Comparison of ENCODE assay signal across 12 mouse cellular contexts in genomic region chr9:57829812-57830557, GRCm38 (mm10). TPM values are rescaled to one million over a fixed set of nuclear protein-coding genes. Genes with fewer than 3 reads are reported as not detected.
A peak's percentile ranks its signal among the peaks of the same experiment; 100 is the strongest.
DNase-seq lines count a peak whose midpoint lies in the region; ATAC-seq and TF ChIP-seq lines count a peak whose summit lies in the region.
"Had no signal": no experiment of that assay in that cellular context is flagged by ENCODE, and none has a peak within 500 bp of the region (broad histone marks: within the 10 kb centered on the region; RNA-seq: fewer than 3 reads in every experiment).

No protein-coding gene starts in this region.

- no peaks in the 10 kb centered on the region; the same call in 1 of the 2 replicates for H3K36me3 ChIP-seq in heart, postnatal 0 days (replicated peaks; ENCODE audit: control insufficient read depth, insufficient read depth, low read length)
- peaks cover 17% of the 10 kb centered on the region for H3K36me3 ChIP-seq in hindbrain, embryonic 13.5 days

- no peak for ATAC-seq in heart, postnatal 0 days (ENCODE audit: insufficient read depth, low read depth)
- no peak for ATAC-seq in hindbrain, embryonic 13.5 days (ENCODE audit: low FRiP score)
- ATAC-seq: intestine, postnatal 0 days had no signal

- H3K9me3 ChIP-seq in heart, postnatal 0 days (replicated peaks; ENCODE audit: control insufficient read depth, low read length) = no peaks in the 10 kb centered on the region
- no peaks in the 10 kb centered on the region for H3K9me3 ChIP-seq in hindbrain, embryonic 13.5 days

- H3K27me3 ChIP-seq in heart, postnatal 0 days (ENCODE audit: control insufficient read depth, insufficient read depth, low read length) = no peaks in the 10 kb centered on the region
- 0 out of 2 replicates have a peak, but pooled peaks cover 4% of the 10 kb centered on the region for H3K27me3 ChIP-seq in hindbrain, embryonic 13.5 days

- TF ChIP-seq EP300 in heart, postnatal 0 days (IDR thresholded peaks at IDR 0.05; ENCODE audit: low read depth) = no peak

- H3K9ac ChIP-seq in heart, postnatal 0 days (replicated peaks; ENCODE audit: low read depth, low read length) = no peak overlapping the region
- H3K9ac ChIP-seq in hindbrain, embryonic 13.5 days = peak overlapping the region; percentile 58

- peaks cover 33% of the 10 kb centered on the region for H3K4me1 ChIP-seq in heart, postnatal 0 days (ENCODE audit: control insufficient read depth, insufficient read depth)
- H3K4me1 ChIP-seq in hindbrain, embryonic 13.5 days (replicated peaks) = peaks cover 59% of the 10 kb centered on the region

- no peak overlapping the region for H3K4me2 ChIP-seq in heart, postnatal 0 days (ENCODE audit: low read depth, low read length)
- H3K4me2 ChIP-seq in hindbrain, embryonic 13.5 days = peak overlapping the region; percentile 48

- 82% methylated on average over 6 of the region's 6 CpGs for WGBS in heart, postnatal 0 days
- WGBS in hindbrain, embryonic 13.5 days = 28% methylated on average over 6 of the region's 6 CpGs

- no peak for TF ChIP-seq CTCF in heart, postnatal 0 days (IDR thresholded peaks at IDR 0.05; ENCODE audit: low read depth)

- peak overlapping the region; percentile 81 for H3K27ac ChIP-seq in heart, postnatal 0 days (ENCODE audit: low read depth)
- no peak overlapping the region for H3K27ac ChIP-seq in hindbrain, embryonic 13.5 days
- H3K27ac ChIP-seq: layer of hippocampus, adult 2 months had no signal

- DNase-seq in heart, postnatal 0 days (ENCODE audit: low spot score) = no peak
- DNase-seq in heart, postnatal 36 days = no peak
- peak; percentile 38 for DNase-seq in retina, embryonic 14.5 days (ENCODE audit: low spot score)
- DNase-seq in retina, postnatal 1 day = no peak
- no peak for DNase-seq in layer of hippocampus, adult 11-12 months (ENCODE audit: low spot score)
- no peak for DNase-seq in layer of hippocampus, postnatal 14 days (ENCODE audit: low spot score in 2 of 2)
- DNase-seq: left cerebral cortex, postnatal 4 days; lung, adult 18-20 months; thymus, postnatal 36 days had no signal

- intact Hi-C loops in heart, postnatal 36 days (cut with DNase I) = loop anchor here (5.0 kb wide), 1 partner anchor 33 kb away; no protein-coding TSS in a partner anchor

- no peak overlapping the region for H3K4me3 ChIP-seq in heart, postnatal 0 days (ENCODE audit: low read depth, low read length)
- H3K4me3 ChIP-seq in hindbrain, embryonic 13.5 days = no peak overlapping the region
- H3K4me3 ChIP-seq: layer of hippocampus, adult 2 months had no signal

RNA-seq across cellular contexts. Expression of gene Arid3b, which starts 6.6 kb away (rescaled TPM):
- total RNA-seq in heart, postnatal 0 days (2014; rRNA removed; ENCODE audit: low replicate concordance) = 7.3 and 11.1 TPM in 2 replicates
- polyA plus RNA-seq in heart, postnatal 0 days (2015; fragmentation: Nextera tagmentation; extraction: Ambion mirVana) = 4.4 and 5.2 TPM in 2 replicates
- 1 to 10 TPM; 3.6 to 4.1 TPM for total RNA-seq in heart, postnatal 36 days (2021)
- 10.9 and 12.8 TPM in 2 replicates for polyA plus RNA-seq in hindbrain, embryonic 13.5 days (2015; fragmentation: Nextera tagmentation; extraction: Ambion mirVana)
- 1 to 10 TPM; 7.0 to 8.9 TPM for total RNA-seq in layer of hippocampus, postnatal 14 days (2021)
